Mouse (Mus musculus): ENCODE measurements around the gene Slirp.
"Not testable (repeated sequence)": the region's sequence is repeated elsewhere in the genome, so short reads cannot be mapped to it uniquely, and the experiment has no call there.

Gene Slirp

DNA sequence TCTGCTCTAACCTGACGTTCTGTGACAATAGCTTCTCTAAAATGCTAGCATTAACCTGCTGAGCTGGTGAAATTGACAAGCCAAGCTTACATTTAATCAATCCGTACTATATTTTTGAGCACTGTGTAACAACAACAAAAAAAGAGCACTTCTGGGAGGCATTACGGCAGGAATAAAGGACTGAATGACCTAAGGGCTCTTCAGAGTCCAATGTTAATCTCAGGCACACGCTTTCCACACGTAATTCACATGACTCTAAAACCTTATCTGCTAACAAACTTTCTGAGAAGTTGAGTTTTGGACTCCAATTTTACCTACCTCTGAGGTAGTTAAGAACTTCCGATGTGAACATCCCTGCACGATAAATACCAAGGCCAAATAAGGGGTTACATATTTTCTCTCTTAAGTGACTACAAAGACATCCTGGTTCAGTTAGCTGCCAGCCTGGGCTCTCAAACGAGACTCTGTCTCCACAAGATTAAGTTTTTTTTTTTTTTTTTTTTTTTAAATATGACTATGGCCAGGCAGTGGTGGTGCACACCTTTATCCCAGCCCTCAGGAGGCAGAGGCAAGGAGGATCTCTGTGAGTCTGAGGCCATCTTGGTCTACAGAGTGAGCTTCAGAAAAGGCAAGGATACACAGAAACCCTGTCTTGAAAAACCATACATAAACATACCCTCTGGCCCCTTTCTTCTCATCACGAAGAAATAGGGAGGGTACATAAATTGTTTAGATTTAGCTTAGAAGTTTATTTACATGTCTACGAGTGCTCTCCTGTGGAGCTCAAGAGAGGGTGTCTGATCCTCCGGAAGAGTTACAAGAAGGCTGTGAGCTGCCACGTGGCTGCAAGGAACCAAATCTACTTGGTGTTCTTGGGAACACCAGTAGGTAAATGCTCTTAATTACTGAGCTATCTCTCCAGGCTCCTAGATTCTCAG is 1.2 kb upstream of the Slirp start:
- no peak for DNase-seq

- no peak for DNase-seq
These were observed 489 bp upstream of the Slirp start for GRCm38 (mm10) chr12:87443115-87443699.

GRCm38 (mm10) chr12:87444211-87444610 is 515 bp downstream of the Slirp start:
- DNase-seq: no peak

- no peak for DNase-seq
These were observed 5.8 kb downstream of the Slirp start for GRCm38 (mm10) chr12:87449456-87449855.

- no peak for DNase-seq
These were observed 21.1 kb downstream of the Slirp start for GRCm38 (mm10) chr12:87464678-87465297.

GRCm38 (mm10) chr12:87470263-87471136 is 26.8 kb downstream of the Slirp start:
- no peak for DNase-seq

GRCm38 (mm10) chr12:87471421-87471963 is 27.8 kb downstream of the Slirp start:
- DNase-seq: no peak

DNA sequence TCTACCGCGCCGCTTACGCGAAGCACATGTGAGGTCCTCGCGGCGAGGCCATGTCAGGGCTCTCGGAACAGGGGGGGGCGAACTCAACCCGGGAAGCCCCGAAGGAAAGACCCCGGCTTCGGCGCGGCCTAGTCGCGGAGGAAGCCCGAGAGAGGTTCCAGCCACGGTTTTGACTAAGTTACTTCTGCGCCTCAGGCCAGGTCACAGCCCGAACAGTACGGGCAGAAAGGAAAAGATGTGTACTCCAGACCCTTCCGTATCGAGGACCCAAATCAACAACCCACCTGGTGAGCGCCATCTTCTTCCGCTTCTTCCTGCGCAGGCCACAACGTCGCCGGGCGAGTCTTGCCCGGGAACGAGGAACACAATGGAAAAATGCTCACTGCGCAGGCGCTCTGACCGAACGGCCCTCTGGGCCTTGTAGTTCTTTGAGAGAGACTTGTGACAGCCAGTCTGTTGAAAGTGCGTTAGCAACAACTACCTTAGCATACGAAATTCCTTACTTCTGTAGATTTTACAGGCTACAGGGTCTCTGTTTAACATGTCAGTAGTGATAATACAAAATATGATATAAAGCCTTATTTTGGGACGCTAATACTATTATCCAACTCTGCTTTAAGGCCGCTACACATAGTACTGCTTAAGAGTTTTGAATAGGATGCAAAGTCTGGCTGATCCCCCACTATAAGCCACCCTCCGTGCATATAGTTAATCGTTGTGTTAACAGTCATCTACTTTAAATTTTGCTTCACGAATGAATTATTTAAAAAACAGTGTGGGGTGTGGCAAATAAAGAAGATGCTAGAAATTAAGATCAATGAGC is 28.5 kb downstream of the Slirp start, which contains the start of gene Snw1:
Gene Snw1, minus strand, starts transcription at position 311 of the 823 bp plus-strand sequence.
- peak; percentile 92 for DNase-seq

DNA sequence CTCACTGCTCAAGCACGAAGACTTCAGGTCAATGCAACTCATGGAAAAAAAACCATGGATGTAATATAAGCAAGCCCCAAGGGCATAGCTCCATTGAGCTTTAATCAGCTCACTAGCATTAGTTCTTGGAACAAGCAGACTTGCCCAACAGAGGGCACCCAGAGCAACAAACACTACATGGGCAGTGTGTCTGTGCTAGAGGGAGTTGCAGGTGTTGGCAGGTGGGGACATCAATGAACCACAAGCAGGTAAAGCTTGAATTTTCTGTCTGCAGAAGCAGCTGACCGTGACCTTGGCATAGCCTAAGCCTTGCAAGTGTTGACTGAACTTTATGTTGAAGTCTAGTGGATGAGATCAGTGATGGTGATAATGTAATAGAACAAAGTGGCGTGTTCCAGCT is 31.1 kb downstream of the Slirp start:
- DNase-seq: no peak

GRCm38 (mm10) chr12:87482482-87482881 is 38.8 kb downstream of the Slirp start:
- DNase-seq: not testable (repeated sequence)

GRCm38 (mm10) chr12:87488683-87489082 is 45.0 kb downstream of the Slirp start:
- not testable (repeated sequence) for DNase-seq

- DNase-seq: not testable (repeated sequence)
These were observed 50.7 kb downstream of the Slirp start, which contains the start of gene Gm5788 for GRCm38 (mm10) chr12:87494421-87494820. TSS of gene Gm5788 (plus strand) at chr12:87494721.
